Mouse (Mus musculus) urinary bladder, postnatal 25 days (tissue): Measurements from ENCODE around the gene Tdp1.
"Not testable (repeated sequence)": the region's sequence is repeated elsewhere in the genome, so short reads cannot be mapped to it uniquely, and the experiment has no call there.

ENCODE experiments used
- DNase-seq: peaks from one replicate; pipeline ENCODE4 v3.0.0; 2022; ENCODE audit warnings: low spot score

Tdp1 gene

DNA sequence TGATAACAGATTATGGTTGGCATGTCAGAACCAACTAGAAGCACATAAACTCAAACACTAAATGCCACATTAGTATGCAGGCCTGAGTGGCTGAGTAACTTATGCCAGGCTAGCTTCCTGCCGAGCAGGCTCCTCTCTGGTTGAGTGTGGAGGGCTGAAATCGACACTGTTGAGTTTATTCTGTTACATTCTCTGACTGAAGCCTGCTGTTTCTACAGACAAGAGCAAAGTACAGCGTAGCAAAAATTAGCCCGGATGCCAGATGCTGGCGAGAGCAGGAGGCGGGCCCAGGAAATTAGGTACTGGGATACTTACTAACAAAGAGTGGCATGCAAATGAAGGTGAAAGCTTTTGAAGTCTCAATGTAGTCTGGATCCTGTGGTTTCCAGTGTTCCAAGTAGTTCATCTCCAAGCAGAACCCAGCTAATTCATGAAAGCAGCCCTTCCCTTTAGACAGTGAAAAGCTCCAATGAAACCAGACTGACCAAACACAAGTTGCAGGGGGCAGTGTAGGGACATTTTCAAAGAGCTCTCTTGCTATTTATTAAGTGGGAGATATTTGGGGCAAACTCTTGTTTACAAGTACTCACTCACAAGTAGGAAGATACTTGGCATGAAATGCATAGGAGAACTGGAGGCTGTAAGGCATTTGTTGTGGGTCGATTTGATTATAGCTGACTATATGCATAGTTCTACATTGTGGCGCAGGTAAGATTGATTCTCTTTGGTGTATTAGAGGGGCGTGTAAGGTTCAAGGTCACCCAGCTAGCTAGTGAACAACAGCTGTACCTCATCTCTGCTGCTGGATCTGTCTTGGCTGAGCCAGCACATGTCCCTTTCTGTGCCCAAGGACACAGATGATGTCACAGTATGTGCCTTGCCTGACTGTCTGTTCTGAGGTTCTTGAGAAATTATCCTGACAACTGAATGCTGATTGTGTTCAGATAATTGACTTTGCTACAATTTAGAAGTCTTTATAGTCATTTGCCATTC lies 74.0 kb downstream of the Tdp1 start:
- no peak for DNase-seq

DNA sequence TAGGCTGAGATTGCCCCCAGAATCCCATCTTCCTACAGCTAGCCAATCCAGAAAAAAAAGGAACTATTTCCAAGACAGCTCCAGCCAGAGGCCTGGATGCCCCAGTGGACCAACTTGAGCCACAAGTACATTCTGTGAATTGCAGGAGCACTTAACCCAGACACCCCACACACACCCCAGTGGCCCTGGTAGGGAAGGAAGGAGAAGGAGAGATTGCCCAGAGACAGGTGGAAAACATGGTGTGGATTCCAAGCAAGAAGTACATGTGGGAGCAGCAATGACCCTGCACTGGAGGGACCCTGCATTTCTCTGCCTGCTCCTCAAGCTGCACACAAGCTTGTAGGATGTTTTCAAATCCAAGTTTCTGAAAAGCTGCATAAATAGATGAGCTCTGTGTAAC lies 75.0 kb downstream of the Tdp1 start:
- DNase-seq, result no peak

DNA sequence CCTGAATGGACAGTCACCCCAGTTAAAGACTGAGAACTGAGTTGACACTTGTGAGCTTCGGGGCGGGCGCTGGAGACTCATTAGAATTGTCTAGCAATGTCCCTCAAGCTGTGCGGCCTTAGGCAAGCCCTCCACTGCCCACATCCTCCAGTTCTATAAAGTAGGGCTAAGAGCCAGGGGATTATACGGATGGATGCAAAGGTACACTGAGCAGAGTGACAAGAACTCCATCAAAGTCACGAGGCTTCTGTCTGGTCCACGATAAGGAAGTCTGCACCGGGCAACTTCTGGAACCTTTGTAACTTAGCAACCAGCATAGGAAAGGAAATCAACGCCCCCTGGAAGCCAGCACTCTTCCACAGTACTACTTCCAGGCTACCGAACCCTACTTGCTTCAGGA lies 75.6 kb downstream of the Tdp1 start:
- DNase-seq, result no peak

DNA sequence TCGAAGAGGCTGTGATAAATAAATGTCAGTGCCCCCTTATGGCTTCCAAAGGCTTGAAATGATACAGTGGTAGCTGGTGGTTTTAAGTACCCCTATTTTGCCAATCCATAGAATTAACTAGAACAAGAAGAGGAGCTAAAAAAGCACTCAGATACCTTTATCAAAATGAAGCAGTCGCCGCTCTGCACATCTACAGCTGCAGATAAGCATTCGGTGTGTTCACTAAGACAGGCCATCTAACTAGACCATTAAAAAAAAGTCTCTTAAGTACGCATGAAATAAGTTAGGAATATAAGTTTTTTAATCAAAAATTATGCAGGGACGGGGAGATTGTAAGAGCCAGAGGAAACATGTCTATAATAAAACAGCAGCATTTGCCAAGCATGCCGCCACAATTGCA lies 76.4 kb downstream of the Tdp1 start:
- no peak for DNase-seq

DNA sequence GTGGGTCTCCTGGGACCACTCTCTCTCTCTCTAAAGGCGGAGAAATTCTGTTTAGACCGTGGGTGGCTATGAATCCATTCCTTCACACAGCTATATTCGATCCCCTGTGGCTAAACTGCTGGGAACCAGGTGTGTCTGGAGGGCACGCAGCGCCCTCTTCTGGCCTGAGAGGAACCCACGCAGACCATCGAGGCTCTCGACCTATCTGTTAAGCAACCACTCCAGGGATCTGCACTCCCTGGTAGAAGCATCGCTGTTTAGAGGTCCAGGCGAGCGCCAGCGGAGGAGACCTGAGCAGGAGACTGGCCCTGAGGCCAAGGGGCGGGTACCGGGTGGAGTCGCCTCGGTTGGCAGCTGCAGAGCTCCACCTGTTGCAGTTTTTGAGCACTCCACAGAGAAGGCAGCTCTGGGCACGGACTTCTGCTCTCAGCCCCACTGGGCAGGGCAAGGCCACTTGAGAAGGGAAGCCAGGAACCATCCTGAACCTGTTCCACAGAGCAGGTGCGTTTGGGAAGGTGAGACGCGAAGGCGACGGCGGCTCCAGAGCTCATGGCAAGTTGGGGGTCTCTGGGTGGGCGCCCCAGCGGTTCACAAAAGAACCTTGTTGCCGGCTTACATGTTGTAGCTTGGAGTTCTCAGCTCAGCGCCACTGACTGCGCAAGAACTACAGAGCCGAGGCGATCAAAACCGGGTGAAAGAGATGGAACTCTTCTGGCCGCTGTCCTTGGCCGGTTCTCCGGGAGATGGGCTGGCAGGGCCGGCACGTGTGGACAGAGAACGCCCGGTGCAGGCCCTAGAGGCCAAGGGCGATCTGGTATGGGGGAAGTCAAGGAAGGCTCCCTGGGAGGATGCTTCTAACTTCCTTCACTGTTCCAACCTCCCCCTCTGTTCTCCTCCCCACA lies 80.2 kb downstream of the Tdp1 start, which contains the start of gene Kcnk13:
Kcnk13 (plus strand) TSS at position 199 of the 902 bp plus-strand sequence.
- DNase-seq, result peak; percentile 40

DNA sequence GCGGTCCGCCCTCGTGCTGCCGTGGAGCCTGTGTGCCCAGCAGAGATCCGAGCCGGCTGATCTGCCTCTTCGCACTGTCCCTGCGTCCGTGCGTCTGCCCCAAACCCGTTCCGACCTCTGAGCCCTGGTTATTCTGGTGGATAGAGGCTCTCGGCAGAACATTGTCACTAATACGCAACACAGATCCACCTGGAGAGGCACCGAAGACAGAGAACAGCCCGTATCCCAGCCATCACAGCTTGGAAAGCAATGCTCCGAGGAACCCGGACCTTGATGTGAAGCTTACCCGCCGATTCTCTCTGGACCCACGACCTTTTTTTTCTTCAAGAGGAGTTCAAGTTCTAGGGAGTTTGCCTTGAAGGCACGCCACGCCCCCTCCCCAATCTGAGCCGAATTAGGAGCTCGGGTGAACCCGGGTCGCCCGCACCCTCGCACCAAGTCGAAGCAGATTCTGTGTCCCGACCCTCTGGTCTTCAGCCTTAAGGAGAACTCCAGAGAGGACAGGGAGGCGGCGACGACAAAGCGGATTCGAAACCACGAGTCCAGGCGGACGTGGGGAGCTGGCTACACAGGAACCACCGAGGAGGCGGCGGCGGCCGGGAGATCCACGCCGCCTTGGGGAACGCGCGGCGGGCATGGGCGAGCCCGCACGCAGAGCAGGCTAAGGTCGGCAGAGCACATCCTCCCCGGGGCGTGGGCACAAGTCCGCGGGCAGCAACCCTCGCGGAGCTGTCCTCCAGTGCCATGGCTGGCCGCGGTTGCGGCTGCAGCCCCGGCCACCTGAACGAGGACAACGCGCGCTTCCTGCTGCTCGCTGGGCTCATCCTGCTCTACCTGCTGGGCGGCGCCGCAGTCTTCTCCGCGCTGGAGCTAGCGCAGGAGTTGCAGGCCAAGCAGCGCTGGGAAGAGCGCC lies 81.1 kb downstream of the Tdp1 start:
- peak; percentile 31 for DNase-seq

DNA sequence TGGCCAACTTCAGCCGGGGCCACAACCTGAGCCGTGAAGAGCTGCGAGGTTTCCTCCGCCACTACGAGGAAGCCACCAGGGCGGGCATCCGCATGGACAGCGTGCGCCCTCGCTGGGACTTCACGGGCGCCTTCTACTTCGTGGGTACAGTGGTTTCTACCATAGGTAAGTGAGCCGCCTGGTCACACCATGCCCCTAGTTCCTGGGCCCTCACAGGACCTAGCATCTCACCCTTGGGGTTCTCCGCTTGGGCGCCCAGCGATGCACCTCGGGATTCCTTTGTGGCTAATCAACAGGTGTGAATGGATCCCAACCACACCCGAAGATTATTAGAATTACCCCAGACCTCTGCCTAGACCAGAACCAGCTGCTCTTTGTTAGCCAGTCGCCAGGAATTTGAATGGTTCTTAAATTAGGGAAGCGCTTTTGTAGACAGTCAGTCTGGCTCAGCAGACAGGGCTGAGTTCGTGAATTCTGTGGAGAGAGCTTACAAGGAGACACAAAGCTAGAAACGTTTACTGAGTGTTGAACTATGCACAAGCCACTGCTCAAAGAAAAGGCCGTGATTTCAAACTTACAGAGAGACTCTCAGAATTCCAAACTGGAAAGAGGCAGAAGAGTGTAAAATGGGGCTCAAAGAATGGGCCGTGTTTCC lies 81.9 kb downstream of the Tdp1 start:
- DNase-seq, result no peak

DNA sequence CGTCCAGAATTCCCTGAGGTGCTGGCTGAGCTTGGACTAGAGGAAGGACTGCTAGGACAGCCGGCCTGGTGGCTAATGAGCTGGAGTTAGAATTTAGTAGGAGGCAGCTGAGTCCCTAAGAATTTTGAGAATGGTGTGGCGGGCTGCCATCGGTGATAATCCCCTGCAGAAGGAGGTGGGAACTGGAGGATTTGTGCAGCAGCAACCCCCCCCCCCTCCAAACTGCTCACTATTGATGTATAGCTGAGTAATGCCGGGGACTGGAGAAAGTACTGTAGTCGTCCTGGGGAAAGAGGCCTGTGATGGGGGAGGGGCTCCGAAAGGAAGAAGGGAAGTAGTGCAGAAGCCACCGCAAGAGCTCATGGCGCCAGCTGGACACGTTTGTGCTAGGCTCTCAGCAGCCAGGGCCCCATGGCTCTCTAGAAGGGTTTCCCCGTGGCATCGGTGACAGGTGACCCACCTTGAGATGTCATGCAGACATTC lies 82.6 kb downstream of the Tdp1 start:
- no peak for DNase-seq

DNA sequence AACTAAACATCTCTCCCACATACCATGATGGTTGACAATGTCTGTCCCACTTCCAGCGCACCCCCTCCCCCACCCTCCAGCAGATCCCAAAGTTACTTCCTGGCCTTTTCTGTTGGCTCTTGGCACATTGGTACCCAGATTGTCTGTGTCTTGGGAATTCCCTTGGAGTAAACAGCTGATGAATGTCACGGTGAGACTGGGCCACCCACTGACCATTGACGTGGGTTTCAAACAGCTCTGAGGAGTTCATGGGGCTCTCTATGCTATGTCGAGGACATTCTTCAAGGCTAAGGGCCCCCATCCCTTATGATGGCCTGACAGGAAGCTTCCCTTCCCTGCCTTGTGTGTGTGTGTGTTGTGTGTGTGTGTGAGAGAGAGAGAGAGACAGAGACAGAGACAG lies 85.6 kb downstream of the Tdp1 start:
- no peak for DNase-seq

DNA sequence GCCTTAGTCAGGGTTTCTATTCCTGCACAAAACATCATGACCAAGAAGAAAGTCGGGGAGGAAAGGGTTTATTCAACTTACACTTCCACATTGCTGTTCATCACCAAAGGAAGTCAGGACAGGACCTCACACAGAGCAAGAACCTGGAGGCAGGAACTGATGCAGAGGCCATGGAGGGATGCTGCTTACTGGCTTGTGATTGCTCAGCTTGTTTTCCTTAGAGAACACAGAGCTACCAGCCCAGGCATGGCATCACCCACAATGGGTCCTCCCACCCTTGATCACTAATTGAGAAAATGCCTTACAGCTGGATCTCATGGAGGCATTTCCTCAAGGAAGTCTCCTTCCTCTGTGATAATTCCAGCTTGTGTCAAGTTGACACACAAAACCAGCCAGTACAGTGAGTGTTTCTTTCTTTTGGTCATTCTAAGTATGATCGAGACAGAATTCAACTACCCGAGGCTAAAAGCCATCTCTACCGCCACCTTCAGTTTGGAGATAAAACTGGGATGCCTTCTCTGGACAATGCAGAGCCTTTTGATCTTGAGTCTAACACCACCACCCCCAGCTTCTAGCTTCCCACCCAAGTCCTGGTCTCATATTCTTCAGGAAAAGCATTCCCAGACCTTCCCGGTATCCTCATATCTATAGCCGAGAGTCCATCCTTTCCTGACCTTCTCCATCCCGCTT lies 87.0 kb downstream of the Tdp1 start:
- not testable (repeated sequence) for DNase-seq

DNA sequence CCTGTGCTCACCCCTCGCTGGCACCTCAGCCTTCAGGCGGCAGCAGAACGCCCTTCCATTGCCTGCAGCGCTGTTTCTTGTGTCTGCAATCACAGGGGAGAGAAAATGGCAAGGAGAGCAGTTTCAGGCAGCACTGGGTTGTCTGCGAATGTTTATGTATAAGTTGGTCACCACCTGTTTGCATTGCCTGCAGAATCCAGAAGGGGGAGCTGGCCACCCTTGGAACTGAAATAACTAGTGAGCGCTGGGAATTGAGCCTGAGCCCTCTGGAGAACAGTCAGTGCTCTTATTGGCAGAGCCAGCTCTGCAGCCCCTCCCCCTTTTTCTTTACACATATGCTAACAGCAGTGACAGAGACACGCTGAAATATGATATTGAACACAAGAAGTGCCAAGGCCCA lies 88.5 kb downstream of the Tdp1 start:
- no peak for DNase-seq

DNA sequence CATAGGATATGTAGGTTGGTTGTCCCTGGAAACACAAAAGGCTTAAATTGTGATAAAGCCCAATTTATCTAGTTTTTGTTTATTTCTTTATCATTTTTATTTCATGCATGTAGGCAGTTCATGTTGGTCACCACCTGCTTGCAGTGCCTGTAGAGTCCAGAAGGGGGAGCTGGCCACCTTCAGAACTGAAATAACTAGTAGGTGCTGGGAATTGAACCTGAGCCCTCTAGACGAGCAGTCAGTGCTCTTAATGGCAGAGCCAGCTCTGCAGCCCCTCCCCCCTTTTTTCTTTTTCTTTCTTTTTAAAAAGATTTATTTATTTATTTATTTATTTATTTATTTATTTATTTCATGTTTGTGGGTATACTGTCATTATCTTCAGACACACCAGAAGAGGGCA lies 89.3 kb downstream of the Tdp1 start:
- no peak for DNase-seq

DNA sequence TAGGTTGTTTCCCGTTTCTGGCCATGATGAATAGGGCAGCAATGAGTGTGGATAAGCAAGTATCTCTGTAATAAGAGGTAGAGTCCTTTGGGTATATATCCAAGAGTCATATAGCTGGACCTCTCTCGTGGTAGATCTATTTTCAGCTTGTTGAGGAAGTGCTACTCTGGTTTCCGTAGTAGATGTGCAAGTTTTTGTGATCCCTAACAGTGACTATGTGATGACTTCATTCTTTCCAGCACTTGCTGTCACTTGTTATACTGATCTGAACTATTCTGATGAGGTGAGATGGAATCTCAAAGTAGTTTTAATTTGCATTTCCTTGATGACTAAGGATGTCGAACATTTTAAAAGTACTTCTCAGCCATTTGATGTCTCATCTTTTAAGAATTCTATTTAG lies 95.2 kb downstream of the Tdp1 start:
- DNase-seq, result no peak

DNA sequence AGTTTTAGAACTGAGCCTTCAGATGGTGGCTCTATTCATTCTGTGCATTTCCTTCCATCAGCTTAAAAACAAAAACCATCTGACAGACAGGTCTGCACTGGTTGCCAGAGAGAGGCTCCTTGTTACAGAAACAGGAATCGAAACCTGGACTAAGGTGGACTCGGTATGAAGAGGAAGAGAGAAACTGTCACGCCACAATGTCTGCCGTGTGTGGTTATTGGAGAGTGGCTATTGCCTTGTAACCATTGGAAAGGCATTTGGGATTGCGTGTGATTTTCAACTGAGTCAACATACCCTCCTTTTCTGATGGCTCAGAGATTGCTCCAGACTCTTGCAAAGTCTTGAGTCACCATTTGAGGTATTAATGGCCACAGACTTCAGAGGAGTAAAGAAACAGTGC lies 102.5 kb downstream of the Tdp1 start:
- DNase-seq, result no peak

DNA sequence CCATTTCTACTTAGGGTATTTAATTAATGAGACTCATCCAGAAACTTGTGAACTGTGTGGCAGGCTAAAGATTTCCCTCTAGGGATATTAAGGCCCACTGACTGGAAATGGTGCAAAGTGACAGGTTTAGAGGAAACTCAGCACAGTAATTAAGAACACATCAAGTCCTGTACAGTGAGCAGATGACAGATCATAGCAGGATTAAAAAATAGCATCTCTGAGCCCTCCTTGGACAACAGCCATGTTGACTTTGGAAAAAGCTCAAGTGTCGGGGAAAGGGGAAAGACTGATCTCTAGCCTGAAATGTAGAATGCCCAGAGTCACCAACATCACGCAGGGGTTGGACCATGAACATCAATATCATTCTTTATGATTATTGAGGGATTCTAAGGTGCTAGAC lies 103.8 kb downstream of the Tdp1 start:
- DNase-seq, result no peak

DNA sequence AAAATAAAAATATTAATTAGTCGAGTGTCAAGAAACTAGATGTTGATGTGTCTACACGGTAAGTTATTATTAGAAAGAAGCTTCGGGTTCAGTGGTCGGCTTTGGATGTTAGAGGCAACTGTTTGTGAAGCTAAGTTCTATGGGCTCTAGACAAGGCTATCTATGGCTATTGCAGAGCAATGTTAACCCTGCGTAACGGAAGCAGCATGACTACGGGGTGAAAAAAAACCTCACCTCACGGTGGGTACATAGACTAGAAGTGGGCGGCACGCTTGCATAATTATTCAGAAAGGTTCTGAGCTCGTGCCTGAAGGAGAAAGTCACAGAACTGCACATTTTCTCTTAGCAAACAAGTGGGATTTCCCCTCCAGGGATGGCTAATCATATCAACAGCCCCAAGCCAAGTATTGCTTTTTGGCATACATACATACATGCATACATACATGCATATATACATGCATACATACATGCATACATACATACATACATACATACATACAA lies 108.1 kb downstream of the Tdp1 start:
- no peak for DNase-seq

DNA sequence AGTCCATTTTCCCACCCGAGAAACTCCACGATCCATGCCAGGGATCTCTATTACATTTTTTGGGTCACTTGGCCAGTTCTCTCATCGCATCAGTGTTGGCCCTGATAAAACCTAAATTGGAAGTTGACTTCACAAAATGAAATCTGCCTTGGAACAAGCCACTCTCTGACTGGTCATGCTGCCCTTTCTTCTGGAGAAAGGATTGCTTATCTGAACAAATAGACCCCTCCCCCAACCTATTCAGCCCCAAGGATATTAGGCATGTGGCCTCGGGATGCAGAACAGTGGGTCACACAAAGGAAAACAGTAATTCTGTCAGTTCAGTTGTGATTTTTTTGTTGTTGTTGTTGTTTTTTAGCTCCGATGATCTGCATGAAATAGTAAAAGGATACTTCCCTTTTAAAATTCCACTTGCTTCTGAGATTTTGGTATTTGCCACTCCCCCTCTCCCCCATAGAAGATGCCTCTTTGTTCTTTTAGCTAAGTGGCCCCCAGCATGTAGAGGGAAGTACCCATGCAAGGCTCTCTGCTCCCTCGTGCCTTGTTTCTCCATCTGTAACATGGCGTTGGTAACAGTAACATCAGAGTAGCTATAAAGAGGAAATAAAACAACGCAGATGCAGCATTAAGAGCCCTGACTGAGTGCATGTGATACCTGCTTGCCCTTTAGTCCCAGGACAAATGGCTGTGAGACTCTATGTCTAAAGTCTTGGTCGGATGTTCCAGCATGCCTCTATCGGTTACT lies 109.0 kb downstream of the Tdp1 start:
- DNase-seq, result no peak

DNA sequence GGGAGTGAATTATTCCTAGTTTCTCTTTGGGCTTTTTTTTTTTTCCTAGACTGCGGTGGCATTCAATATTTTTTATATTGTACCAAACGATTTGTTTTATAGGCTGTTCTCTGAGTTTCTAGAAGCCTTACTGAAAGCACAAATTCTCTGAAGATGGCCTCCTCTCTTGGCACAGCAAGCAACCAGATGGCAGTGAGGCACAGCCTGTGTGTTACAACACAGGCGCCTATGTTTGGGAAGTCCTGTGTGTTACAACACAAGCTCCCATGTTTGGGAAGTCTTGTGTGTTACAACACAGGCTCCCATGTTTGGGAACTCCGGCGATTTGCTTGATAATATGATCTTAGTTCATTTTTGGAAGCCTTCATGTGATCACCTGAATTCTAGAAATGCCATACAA lies 111.6 kb downstream of the Tdp1 start:
- DNase-seq, result no peak

DNA sequence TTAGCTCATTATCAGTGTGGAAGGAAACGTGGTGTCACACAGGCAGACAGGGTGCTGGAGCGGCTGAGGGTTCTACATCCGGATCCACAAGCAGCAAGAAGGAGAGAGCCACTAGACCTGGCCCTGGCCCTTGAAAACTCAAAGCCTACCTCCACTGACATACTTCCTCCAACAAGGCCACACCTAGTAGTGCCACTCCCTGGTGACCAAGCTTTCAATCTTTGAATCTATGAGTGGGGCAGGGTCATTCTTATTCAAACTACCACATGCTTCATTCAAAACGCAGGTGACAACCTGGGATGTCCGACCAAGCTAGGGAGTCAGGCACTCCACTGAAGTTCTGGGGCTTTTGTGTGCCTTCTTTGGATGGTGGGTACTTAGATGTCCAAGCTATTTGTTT lies 115.4 kb downstream of the Tdp1 start:
- no peak for DNase-seq

DNA sequence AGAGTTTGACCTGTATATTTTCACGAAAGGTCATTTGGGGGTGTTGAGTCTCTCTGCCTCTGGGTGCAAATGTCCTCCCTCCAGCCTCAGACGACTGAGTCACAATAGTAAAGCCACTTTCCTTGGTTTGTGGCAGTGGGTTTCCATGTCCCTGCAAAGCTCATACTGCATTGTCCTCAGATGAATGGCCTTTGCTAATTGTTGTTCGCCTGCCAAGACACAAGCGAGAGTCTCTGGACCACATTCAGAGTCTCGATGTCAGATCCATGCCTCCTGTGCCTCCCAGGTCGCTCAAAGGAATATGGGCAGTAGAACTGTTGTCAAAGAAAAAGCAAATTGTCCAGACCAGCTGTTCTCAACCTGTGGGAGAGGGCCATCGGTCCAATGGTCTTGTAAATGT lies 116.1 kb downstream of the Tdp1 start:
- no peak for DNase-seq
